Mouse (Mus musculus) adipocyte (in vitro differentiated cells): ENCODE results near the gene Ell.

Experiments
- DNase-seq: peaks from one replicate; pipeline ENCODE4 v3.0.0-alpha.2; 2016; ENCODE audit warnings: low spot score

The Ell gene

DNA sequence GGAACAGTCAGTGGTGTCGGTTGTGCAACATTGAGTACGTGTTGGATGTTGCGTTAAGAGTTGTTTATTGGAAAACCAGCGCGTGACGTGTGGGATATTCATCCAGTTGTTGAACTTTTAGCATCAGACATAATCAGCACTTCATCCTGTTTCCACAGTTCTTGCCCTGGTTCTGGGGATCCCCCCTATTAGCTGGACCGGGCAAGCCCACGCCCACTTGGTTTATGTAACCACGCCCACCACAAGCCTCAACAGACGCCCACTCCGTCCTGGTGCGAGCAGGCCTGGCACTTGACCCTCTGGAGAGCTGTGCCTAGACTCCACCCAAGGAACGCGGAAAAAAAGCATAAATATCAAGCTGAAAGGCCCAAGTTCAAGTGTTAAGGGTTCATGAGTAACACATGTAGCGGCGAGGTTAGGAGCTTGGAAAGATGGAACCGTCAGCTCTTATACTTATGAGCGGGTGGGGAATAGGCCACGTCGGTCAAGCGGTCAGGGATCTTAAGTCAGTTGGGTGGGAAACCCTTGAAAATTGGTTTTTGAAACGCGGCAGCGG lies 1.2 kb upstream of the Ell start:
- DNase-seq, result peak; percentile 87

DNA sequence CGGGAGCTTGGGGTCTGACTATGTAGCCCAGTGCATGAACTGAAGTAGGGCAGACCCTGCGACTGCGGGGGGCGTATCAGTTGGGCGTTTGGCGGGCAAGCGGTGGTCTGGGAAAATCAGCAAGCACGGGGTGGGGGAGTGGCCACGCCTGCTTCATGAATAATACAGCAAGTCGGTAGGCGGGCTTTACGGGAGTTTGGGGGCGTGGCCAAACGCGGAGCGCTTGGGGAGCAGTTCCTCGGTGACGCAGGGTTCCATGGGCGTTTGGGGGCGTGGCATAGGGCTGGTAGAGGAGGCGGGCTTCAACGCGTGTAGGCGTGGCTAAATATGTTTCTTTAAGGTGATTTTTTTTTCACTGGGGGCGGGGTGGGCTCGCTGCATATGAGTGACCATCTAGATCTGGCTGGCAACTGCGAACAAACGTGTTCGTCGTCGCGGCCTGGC lies 602 bp upstream of the Ell start:
- DNase-seq, result peak; percentile 100

DNA sequence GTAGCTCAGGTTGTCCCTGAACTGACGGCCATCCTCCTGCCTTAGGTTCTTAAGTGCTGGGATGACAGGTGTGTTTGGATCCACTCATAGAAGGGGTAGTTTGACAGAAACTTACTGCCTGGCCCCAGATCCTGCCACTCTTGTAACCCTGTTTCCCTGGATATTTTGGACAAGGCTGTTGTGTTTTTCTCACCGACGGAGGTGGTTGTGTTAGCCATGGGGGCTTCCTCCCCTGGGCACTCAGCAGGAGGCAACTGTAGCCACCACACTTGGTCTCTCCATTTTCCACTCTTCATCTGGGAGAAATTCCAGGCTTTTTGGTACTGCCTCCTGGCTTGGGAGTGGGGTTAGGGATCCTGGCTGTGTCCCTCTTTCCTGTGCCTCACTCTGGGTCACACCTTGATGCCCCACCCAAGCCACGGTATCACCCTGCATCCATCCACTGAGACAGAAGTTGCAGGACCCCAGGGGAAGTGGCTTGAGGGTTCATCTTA lies 803 bp downstream of the Ell start:
- no peak for DNase-seq

DNA sequence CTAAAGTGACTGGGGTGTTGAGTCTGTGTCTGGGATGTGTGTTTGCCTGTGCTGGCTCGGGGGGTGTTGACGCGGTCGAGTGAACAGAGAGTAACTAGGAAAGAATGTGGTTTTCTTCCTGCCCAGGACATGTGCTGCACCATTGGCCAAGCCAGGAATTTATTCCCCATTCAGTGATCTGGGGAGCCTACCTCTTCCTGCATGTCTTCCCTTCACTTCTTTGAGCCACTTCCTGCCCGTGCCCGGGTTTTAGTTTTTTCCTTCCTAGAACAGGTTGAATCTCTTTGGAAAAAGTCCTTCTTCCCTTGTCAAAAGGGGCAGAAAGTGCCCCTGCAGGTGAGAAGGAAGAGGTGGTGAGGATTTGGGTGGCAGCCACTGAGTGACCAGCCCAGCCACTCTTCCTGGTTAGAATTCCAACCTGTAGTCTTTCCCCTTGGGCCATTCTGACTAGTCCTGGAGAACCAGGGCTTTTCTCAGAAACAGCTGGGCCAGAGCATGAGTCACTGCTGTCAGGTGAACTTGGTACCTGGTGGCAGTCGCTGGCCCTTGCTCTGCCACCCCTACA lies 1.3 kb downstream of the Ell start:
- peak; percentile 47 for DNase-seq

DNA sequence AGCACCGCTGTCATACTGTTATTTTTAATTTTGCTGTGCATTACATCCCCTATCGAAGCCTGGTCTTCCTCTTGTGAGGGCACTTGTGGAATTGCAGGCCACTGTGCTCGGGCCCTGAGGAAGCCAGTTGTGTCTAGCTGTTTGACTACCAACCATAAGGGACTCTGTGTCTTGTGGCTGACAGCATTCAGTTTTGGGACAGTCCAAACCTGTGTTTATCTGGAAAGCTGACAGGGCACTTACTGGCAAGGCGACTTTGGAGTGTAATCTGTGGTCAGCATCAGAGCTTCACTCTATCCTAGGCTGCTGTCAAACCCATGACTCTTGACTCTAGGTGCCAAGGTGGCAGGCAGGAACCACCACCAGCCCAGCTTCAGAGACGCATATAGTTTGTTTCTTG lies 1.8 kb downstream of the Ell start:
- peak; percentile 56 for DNase-seq

DNA sequence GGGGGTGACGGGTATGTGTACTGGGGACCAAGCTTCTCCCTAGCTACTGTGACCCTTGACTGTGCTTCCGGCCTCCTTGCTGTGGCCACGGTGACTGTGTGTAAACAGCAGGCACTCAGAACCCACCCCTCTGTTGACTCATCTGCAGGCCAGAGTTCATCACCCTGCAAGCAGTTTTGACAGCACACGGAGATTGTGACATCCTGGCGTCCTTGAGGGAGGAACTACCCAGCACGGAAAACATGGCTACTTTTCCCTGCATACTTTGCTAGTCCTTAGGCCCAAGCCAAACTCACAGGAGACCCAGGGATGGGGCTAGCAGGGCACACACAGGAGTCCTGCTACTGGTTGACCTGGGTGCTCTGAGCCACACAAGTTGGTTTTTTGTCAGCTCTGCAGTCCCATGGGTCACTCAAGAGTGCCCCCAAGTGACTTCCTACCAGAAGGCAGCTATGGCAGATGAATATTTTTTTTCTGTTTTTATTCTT lies 5.0 kb downstream of the Ell start:
- peak; percentile 97 for DNase-seq

DNA sequence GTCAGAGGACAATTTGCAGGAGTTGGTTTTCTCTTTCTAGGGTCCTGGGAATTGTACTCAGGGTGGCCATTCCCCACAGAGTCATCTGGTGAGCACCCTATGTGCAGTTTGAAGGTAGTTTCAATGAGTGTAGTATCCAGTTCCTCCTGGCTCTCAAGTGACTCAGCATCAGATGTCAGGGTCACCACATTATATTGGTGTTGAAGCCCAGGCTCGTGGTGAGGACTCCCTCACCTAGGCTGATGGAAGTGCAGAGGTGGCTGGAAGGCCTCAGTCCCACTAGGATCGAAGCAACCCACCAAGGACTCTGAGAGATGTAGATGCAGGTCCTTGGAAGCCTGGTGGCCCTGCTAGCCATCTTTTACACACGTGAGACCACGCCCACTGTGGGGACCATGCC lies 7.2 kb downstream of the Ell start:
- DNase-seq, result no peak

DNA sequence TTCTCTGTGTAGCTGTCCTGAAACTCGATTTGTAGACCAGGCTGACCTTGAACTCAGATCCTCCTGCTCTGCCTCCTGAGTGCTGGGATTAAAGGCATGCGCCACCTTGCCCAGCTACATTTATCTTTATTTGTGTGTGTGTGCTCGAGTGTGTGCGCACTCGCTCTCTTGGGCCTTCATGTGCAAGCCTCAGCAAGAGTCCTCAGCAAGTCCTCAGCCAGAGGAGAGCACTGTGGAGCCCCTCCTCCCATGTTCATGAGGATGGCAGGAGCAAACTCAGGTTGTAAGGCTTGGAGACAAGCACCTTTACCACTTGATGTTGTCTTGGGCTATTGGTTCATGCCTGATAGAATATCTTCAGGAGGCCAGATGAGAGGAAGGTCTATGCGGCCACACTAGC lies 8.5 kb downstream of the Ell start:
- no peak for DNase-seq

DNA sequence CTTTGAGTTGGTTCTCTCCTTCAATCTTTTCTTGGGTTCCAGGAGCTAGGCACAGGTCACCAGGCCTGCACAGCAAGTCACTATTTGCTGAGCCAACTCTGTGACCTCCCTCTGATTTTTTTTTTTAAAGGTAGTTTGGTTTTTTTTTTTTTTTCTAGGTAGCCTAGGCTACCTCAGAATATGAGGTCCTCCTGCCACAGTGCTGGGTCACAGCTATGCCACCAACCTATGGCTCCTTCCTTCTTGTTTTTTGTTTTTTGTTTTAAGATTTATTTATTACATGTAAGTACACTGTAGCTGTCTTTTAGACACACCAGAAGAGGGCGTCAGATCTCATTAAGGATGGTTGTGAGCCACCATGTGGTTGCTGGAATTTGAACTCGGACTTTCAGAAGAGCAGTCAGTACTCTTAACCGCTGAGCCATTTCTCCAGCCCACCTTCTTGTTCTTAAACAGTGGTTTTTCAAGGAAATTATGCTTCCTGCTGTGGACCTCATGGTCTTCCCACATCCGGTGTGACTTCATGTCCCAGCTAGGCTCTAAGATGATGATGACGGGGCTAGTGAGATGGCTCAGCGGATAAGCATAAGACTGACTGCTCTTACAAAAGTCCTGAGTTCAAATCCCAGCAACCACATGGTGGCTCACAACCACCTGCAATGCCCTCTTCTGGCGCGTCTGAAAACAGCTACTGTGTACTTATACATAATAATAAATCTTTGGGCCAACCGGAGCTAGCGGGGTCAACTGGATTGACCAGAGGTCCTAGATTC lies 10.3 kb downstream of the Ell start:
- DNase-seq, result no peak

DNA sequence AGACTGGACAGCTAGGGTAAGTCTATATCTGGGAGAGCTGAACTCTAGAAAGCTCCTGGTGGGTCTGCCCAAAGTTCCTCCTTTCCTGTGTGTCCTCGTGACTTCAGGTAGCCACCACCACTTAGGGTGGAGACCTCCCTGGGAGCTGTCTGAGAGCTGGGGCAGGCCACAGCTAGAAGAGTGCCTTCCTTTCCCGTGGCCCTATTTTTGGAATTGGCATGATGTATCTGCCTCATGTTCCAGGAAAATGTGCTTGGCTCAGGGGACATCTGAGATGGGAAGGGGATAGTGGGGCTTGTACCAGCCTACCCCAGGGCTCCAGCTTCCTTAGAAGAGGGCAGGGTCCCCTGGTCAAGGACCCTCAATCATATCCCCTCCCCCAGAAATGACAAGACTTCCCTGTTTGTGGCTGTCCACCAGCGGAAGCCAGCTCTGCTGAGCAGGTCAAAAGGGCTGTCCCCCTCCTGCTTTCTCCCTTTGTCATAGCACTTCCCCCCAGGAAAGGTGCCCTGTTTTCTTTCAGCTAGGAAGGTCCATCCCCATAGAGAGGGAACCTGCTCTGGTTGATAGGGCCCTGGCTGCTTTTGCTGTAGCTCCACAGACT lies 12.4 kb downstream of the Ell start:
- no peak for DNase-seq

DNA sequence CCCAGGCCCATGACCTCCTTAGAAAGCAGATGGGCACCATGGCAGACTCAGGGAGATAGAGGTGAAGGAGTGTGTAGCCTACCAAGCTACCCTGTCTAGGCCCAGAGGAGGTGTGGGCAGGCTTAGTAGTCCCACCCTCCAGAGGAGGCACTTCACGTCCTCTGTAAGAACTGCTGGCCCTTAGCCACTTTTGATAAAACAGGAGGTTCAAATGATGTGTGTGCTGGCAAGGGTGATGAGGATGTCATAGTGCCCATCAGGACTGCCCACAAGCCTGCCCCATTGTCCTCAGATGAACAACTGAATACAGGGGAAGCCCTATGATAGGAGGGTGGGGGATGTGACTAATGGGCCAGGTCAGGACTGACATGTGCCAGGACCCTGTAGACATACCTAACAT lies 13.6 kb downstream of the Ell start:
- no peak for DNase-seq

DNA sequence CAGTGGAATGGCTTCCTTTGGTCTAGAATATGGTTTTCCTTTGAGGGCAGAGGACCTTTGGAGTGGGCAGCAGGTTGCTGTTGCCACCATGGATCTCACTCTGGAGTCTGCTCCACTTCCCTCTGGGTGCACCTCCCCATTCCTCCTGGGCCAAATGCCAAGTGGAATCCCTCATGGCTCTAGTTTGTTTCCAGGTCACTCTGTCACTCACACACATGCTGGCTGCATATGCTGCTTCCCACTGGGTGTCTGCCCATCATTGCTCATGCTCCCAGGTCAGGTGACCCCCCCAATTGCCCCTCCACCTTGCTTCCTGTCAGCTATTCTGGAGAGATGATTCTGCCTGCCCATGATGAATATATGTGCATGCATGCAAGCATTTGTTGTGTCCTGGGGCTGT lies 14.5 kb downstream of the Ell start:
- DNase-seq, result peak; percentile 89

DNA sequence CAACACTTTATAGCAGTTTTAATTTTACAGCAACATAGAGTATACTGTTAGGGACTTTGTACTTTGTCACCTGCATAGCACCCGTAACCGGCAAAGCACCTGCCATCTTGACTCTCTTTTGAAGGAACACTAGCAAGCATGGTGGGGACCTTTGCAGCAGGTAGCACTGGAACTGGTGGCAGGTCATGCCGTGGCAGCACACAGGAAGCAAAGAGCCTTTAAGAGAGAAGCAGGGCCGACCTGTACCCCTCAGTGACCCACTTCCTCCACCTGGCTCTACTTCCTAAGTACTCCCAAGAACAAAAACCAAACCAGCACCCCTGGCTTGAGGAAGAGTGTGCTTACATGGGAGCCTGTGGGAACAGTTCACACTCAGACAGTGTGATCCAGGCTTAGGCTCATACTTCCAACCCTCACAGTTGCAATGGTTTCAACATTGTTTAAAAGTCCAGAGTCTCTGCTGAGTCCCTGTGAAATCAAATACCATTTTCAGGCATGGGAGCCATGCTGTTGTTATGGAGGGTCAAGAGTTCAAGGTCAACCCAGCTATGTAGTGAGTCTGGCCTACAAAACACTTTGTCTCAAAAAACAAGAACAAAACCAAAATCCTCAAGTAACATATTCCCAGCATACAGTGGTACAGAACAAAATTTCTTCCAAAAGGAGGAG lies 16.0 kb downstream of the Ell start:
- DNase-seq, result no peak

DNA sequence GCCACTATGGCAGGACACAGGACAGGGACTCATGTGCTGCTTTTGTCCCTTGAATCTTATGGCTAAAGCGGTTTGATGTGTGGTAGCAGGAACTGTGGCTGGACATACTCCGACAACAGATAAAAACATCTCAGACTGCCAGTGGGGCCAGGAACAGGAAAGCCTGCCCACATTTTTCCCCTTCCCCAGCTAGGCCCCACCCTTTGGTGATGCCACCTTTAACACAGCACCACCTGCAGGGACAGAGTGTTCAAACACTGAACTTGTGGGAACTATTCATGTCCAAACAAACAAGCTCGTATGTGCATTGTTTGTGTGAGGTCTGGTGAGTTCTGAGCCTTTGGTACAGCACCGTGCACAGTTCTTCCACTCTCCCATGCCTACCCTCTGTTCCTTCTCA lies 19.1 kb downstream of the Ell start:
- no peak for DNase-seq

DNA sequence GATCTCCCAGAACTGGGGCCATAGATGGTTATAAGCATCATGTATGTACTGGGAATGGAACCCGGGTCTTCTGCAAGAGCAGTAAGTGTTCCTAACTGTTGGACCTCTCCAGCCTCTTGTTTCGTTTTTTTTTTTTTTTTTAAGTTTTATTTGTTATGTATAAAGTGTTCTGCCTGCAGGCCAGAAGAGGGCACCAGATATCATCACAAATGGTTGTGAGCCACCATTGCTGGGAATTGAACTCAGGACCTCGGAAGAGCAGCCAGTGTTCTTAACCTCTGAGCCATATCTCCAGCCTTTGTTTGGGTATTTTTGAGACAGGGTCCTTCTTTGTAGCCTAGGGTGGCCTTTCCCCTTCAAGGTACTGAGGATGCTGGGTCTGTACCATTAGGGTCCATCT lies 19.7 kb downstream of the Ell start:
- no peak for DNase-seq

DNA sequence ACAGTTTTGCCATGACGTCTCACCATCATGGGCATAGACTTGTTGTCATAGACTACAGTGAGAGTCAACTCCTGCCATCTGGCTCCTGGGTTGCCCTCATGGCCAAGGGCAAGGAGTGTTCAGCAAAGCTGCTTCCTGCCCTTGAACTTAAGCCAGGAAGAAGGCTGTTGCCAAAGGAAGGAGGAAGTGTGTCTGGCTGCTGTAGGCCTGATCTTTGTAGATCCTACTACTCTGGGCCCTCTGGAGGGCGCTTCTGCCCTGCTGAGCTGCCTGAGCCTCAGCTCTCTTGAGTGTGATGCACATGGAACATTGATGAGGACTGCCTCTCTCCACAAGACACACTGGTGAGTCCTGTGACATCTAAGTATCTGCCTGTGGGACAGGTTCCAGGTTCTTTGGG lies 20.8 kb downstream of the Ell start:
- DNase-seq, result peak; percentile 59

DNA sequence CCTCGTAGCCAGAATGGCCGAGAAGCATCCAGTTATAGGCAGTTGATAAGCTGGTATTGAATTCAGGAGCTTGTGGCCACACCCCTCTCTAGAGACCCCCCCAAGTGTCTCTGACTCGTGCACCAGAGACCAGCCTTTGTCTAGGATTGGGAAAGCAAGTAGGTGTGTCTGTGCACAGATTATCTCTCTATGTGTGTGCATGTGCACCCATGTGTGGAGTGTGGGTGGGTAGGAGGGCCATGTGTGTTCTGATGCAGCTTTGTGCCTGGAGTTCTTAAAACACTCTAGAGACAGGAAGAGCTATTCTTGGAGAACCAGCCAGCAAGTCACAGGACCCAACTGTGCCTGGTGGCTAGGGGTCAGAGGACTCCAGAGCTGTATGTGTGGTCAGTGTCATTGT lies 21.3 kb downstream of the Ell start:
- no peak for DNase-seq

DNA sequence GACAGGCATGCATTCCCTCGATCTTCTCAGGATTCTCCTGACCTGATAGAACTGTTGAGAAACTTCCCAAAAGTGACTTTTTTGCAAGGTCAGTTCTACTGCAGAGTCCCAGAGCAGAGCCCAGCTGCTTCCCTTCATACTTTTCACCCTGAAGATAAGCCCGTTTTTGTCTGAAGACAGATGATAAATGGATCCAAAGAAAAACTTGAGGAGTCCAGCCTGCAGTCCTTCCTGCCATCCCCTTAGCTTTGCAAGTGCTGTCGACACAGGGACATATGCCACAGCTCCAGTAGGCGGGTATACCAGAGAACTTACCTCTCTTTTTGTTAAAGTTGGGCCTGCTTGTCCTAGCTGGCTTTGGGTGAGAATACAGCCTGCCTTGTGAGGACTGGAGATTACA lies 22.1 kb downstream of the Ell start:
- no peak for DNase-seq

DNA sequence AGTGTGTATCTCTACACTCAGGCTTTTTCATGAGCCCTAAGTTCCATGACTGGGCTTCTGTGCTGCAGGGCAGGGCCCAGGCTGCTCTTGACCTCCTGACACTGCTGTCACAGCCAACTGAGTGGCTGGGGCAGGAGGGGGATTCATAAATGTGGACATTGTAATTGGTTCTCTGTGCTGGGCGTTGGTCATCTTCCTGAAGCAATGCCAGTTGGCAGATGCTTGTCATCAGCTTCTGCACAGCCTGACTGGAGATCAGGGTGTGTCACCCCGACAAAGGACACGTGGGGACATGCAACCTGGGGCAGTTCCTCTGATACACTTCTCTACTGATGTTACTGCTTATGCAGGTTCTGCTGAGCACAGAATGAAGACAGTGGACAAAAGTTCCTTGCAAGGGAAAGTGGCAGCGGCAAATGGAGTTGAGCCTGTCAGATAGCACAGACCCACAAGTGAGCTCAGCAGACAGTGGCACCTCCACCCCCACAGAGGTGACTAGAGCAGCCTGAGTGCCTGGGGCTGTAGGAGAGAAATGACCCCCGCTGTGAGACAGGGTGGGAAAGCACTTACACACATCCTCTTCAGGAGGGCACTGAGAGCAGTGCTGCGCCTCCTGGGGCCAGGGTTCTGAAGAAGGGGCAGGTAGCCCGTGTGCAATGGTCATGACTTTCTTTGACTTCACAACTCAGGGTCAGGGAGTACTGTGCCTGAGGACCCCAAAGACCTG lies 22.7 kb downstream of the Ell start:
- DNase-seq, result peak; percentile 81

DNA sequence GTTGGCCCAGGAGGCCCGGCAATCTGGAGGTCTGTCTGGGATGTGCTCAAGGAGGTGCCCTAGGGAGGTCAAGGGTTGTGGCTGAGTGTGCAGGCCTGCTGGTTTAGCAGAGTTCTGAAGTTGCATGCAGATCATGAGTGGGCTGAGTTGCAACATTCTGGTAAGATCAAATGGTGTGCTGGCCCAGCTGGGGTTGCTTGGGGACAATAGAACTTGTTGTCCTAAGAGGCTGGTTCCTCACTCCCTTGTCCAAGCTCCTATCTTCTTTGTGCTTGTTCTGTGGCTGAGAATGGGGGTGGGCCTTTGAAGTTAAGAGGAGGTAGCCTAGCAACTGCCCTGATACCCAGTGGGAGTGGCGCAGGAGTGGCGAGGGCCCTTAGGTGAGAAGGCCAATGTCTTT lies 23.5 kb downstream of the Ell start:
- DNase-seq, result peak; percentile 71

DNA sequence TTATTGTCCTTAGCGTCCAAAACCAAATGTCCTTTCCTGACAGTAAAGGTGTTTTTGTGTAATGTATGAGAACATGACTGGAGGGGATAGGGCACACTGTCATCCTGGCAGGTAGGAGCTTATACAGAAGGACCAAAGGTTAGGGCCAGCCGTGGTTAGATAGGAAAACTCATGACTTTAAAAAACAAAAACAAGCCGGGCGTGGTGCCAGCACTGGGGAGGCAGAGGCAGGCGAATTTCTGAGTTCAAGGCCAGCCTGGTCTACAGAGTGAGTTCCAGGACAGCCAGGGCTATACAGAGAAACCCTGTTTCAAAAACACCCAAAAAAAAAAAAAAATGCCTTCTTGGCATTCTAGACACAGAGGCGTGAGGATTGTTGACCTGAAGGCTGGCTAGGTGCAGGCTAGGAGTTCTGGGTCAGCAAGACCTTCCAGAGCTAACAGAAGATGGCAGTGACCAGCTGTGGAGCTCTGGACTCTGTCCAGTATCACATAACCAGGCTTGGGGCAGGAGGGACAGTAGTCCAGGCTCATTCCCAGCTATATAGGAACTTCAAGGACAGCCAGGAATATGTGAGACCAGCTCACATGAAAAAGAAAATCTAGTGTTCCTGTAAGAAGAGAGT lies 24.6 kb downstream of the Ell start:
- DNase-seq, result no peak
